Mouse (Mus musculus) CD8-positive naive resting alpha-beta T cell, adult 2 months (primary cell): ENCODE results near the gene Hdac4.

Experiments used
- DNase-seq, 2 experiments: peaks; one replicate each; pipeline ENCODE4 v3.0.0; 2022; ENCODE audit warnings: low read depth in 2 of 2, low spot score in 2 of 2

The Hdac4 gene

GRCm38 (mm10) chr1:92102825-92103224 is 92.7 kb downstream of the Hdac4 start:
- no peak for DNase-seq

GRCm38 (mm10) chr1:92100371-92100891 is 95.1 kb downstream of the Hdac4 start:
- DNase-seq: no peak

- no peak for DNase-seq
Observed at GRCm38 (mm10) chr1:92099964-92100363, 95.5 kb downstream of the Hdac4 start.

- no peak for DNase-seq
Observed at GRCm38 (mm10) chr1:92099502-92099901, 96.0 kb downstream of the Hdac4 start.

GRCm38 (mm10) chr1:92098456-92098855 is 97.0 kb downstream of the Hdac4 start:
- no peak for DNase-seq

GRCm38 (mm10) chr1:92096991-92097525 is 98.4 kb downstream of the Hdac4 start:
- DNase-seq: no peak

- no peak for DNase-seq
Observed at GRCm38 (mm10) chr1:92092286-92092685, 103.2 kb downstream of the Hdac4 start.

GRCm38 (mm10) chr1:92087821-92088220 is 107.7 kb downstream of the Hdac4 start:
- DNase-seq: no peak

- no peak for DNase-seq
Observed at GRCm38 (mm10) chr1:92087343-92087742, 108.2 kb downstream of the Hdac4 start.

GRCm38 (mm10) chr1:92086841-92087240 is 108.7 kb downstream of the Hdac4 start:
- DNase-seq: no peak

GRCm38 (mm10) chr1:92086277-92086813 is 109.2 kb downstream of the Hdac4 start:
- no peak for DNase-seq

- DNase-seq: no peak
Observed at GRCm38 (mm10) chr1:92084738-92085137, 110.8 kb downstream of the Hdac4 start.

GRCm38 (mm10) chr1:92084004-92084403 is 111.5 kb downstream of the Hdac4 start:
- DNase-seq: no peak

- DNase-seq: no peak
Observed at GRCm38 (mm10) chr1:92082837-92083541, 112.5 kb downstream of the Hdac4 start.

GRCm38 (mm10) chr1:92082156-92082836 is 113.2 kb downstream of the Hdac4 start:
- DNase-seq: no peak

GRCm38 (mm10) chr1:92079982-92080537 is 115.4 kb downstream of the Hdac4 start:
- peak; percentile 77 to 87 for DNase-seq

- no peak for DNase-seq
Observed at GRCm38 (mm10) chr1:92075312-92075711, 120.2 kb downstream of the Hdac4 start.

GRCm38 (mm10) chr1:92074655-92075054 is 120.8 kb downstream of the Hdac4 start:
- no peak for DNase-seq

GRCm38 (mm10) chr1:92069932-92070677 is 125.4 kb downstream of the Hdac4 start:
- no peak for DNase-seq

GRCm38 (mm10) chr1:92069464-92069863 is 126.0 kb downstream of the Hdac4 start:
- DNase-seq: peak; percentile 47 to 58

GRCm38 (mm10) chr1:92064307-92064706 is 131.2 kb downstream of the Hdac4 start:
- peak; percentile 66 to 71 for DNase-seq
